Comparison of ENCODE assay signal across 9 mouse cellular contexts in genomic region chr14:24747796-24748496, GRCm38 (mm10).
DNase-seq lines count a peak whose midpoint lies in the region; ATAC-seq and TF ChIP-seq lines count a peak whose summit lies in the region.
"Had no signal": no experiment of that assay in that cellular context is flagged by ENCODE, and none has a peak within 500 bp of the region (broad histone marks: within the 10 kb centered on the region; RNA-seq: fewer than 3 reads in every experiment).

No protein-coding gene starts in this region.

- WGBS in heart, embryonic 16.5 days = 28% methylated on average over 7 of the region's 7 CpGs
- WGBS in limb, embryonic 11.5 days = 53% methylated on average over 7 of the region's 7 CpGs
- WGBS in small intestine, adult 2 months = 46% methylated on average over 7 of the region's 7 CpGs

- H3K9ac ChIP-seq in heart, embryonic 16.5 days (ENCODE audit: low read length) = 0 out of 2 replicates have a peak overlapping the region, but pooled peaks have one; percentile 59
- H3K9ac ChIP-seq in limb, embryonic 11.5 days (ENCODE audit: low read length) = no peak overlapping the region

- peak overlapping the region; percentile 5; the same call in 1 of the 2 replicates for H3K4me2 ChIP-seq in heart, embryonic 16.5 days (ENCODE audit: low read depth, low read length)
- no peak overlapping the region for H3K4me2 ChIP-seq in limb, embryonic 11.5 days (ENCODE audit: low read depth, severe bottlenecking)

- peaks cover 45% of the 10 kb centered on the region for H3K4me1 ChIP-seq in heart, embryonic 16.5 days (ENCODE audit: control insufficient read depth, insufficient read depth, low read length)
- peaks cover 9% of the 10 kb centered on the region for H3K4me1 ChIP-seq in limb, embryonic 11.5 days (ENCODE audit: control insufficient read depth, insufficient read depth, low read length)
- H3K4me1 ChIP-seq in small intestine, adult 2 months (ENCODE audit: control insufficient read depth, insufficient read depth, insufficient read length, low read length) = peaks cover 2% of the 10 kb centered on the region; the same call in 1 of the 2 replicates

- H3K36me3 ChIP-seq in heart, embryonic 16.5 days (ENCODE audit: control insufficient read depth, insufficient read depth) = no peaks in the 10 kb centered on the region
- H3K36me3 ChIP-seq in limb, embryonic 11.5 days (ENCODE audit: control insufficient read depth, insufficient read depth, low read length) = no peaks in the 10 kb centered on the region
- no peaks in the 10 kb centered on the region for H3K36me3 ChIP-seq in small intestine, adult 2 months (ENCODE audit: control insufficient read depth, insufficient read depth, low read length)
- H3K36me3 ChIP-seq: G1E had no signal

- no peak for TF ChIP-seq CTCF in small intestine, adult 2 months (IDR thresholded peaks at IDR 0.05; ENCODE audit: extremely low read depth, insufficient read length, insufficient replicate concordance, low read depth, low read length)

- no peaks in the 10 kb centered on the region for H3K27me3 ChIP-seq in heart, embryonic 16.5 days (ENCODE audit: control insufficient read depth, insufficient read depth, low read length)
- no peaks in the 10 kb centered on the region for H3K27me3 ChIP-seq in limb, embryonic 11.5 days (ENCODE audit: control insufficient read depth, insufficient read depth, low read length)
- no peaks in the 10 kb centered on the region for H3K27me3 ChIP-seq in small intestine, adult 2 months (ENCODE audit: control insufficient read depth, insufficient read depth, low read length)

- no peaks in the 10 kb centered on the region for H3K9me3 ChIP-seq in heart, embryonic 16.5 days (replicated peaks; ENCODE audit: control insufficient read depth, low read length)
- H3K9me3 ChIP-seq in limb, embryonic 11.5 days (ENCODE audit: control insufficient read depth, low read length) = no peaks in the 10 kb centered on the region

- H3K27ac ChIP-seq in heart, embryonic 16.5 days (ENCODE audit: low read length) = peak overlapping the region; percentile 90
- no peak overlapping the region; the same call in 1 of the 2 replicates for H3K27ac ChIP-seq in limb, embryonic 11.5 days (replicated peaks; ENCODE audit: low read depth, low read length)
- H3K27ac ChIP-seq in small intestine, adult 2 months (ENCODE audit: insufficient read depth, low read depth, low read length) = peak overlapping the region; percentile 68

- TF ChIP-seq POLR2A in small intestine, adult 2 months (IDR thresholded peaks at IDR 0.05; ENCODE audit: low read depth, low read length) = no peak

- peak; percentile 28 for DNase-seq in kidney, adult 11 months
- no peak for DNase-seq in kidney, adult 18-20 months
- peak; percentile 27 for DNase-seq in limb, embryonic 11.5 days (ENCODE audit: low spot score)
- DNase-seq in thymus, postnatal 4 days = no peak
- DNase-seq in layer of hippocampus, postnatal 10 days (ENCODE audit: low spot score in 2 of 2) = no peak

- ATAC-seq in heart, embryonic 16.5 days (replicated peaks; ENCODE audit: extremely low read depth, insufficient read depth, low FRiP score) = peak; percentile 85
- no peak for ATAC-seq in limb, embryonic 11.5 days (ENCODE audit: insufficient number of reproducible peaks, low FRiP score, low TSS enrichment, low read depth)
- ATAC-seq in monocyte, adult 5-6 weeks (replicated peaks; ENCODE audit: insufficient number of reproducible peaks, low FRiP score, low TSS enrichment, poor library complexity, severe bottlenecking) = no peak

- H3K4me3 ChIP-seq in heart, embryonic 16.5 days (ENCODE audit: low read length) = no peak overlapping the region
- H3K4me3 ChIP-seq in limb, embryonic 11.5 days (ENCODE audit: low read depth, low read length) = no peak overlapping the region
- no peak overlapping the region for H3K4me3 ChIP-seq in small intestine, adult 2 months (ENCODE audit: low read depth, low read length)

Comparison
In these comparisons a context has a peak if more than half of its experiments do, and no peak if none do; other contexts are left out.
1. DNase-seq: peak in kidney, adult 11 months (single experiment) and limb, embryonic 11.5 days (single experiment); none in kidney, adult 18-20 months (single experiment), thymus, postnatal 4 days (single experiment) and layer of hippocampus, postnatal 10 days (0 of 2).